Mouse (Mus musculus) G1E (cell line): ENCODE measurements around the gene Tenm2. TPM values are rescaled to one million over a fixed set of nuclear protein-coding genes. Genes with fewer than 3 reads are reported as not detected.

Source experiments
- ATAC-seq: 2 replicates; pipeline ENCODE4 v1.8.0; 2016; ENCODE audit warnings: mild to moderate bottlenecking; ENCODE audit not compliant: insufficient number of reproducible peaks, poor library complexity, low FRiP score, severe bottlenecking; ENCODE audit errors: extremely low read depth
- DNase-seq: peaks from one replicate; pipeline ENCODE4 v3.0.0; 2012; ENCODE audit warnings: low spot score
- H3K27me3 ChIP-seq: 2 replicates; pipeline ENCODE4 v1.6.1; 2012; ENCODE audit warnings: mild to moderate bottlenecking, low read length, inconsistent platforms; ENCODE audit not compliant: insufficient read depth
- H3K36me3 ChIP-seq: replicated peaks from 2 replicates; pipeline ENCODE3; 2012; ENCODE audit warnings: mild to moderate bottlenecking, inconsistent platforms
- H3K4me1 ChIP-seq: 2 replicates; pipeline ENCODE4 v1.6.1; 2012; ENCODE audit warnings: low read depth, low read length, inconsistent platforms, mixed read lengths; ENCODE audit not compliant: insufficient read depth
- H3K4me3 ChIP-seq: 2 replicates; pipeline ENCODE4 v1.5.1; 2012; ENCODE audit warnings: low read depth, mild to moderate bottlenecking, inconsistent platforms, low read length, moderate library complexity, mixed read lengths
- H3K9me3 ChIP-seq: replicated peaks from 2 replicates; pipeline ENCODE4 v1.6.1; 2012; ENCODE audit warnings: inconsistent platforms
- CTCF ChIP-seq: IDR thresholded peaks from 2 replicates; pipeline ENCODE4 v1.5.1; 2012; ENCODE audit warnings: low read depth, low read length, inconsistent platforms, mixed read lengths
- GATA1 ChIP-seq: IDR thresholded peaks from 2 replicates; pipeline ENCODE4 v1.6.1; 2012; ENCODE audit warnings: borderline replicate concordance, low read length, inconsistent platforms, mixed read lengths
- GATA2 ChIP-seq: IDR thresholded peaks from 2 replicates; pipeline ENCODE4 v1.6.1; 2012; ENCODE audit warnings: low read depth, low read length, inconsistent platforms, borderline replicate concordance
- POLR2AphosphoS5 ChIP-seq: IDR thresholded peaks from 2 replicates; pipeline ENCODE4 v1.6.1; 2012; ENCODE audit warnings: low read depth, low read length, inconsistent platforms; ENCODE audit not compliant: insufficient replicate concordance
- TAL1 ChIP-seq: conservative IDR thresholded peaks from 2 replicates; pipeline ENCODE4 v1.6.1; 2012; ENCODE audit warnings: low read depth, low read length, inconsistent platforms, mixed read lengths
- polyA plus RNA-seq: library from polyadenylated mRNA; stranded (reverse); fragments of >175 nt; gene quantifications from 2 replicates; pipeline ENCODE4 v1.2.3, GENCODE M21; 2012
- total RNA-seq, 2 experiments: library from RNA; stranded (forward) in 1 of 2; stranded (reverse) in 1 of 2; fragments of 200-1000 nt in 1 of 2; fragments of >200 nt in 1 of 2; fragmentation: Nextera tagmentation in 1 of 2; gene quantifications; 2 replicates each; pipeline ENCODE4 v1.2.3; 2014 to 2017

The Tenm2 gene
- total and polyA plus RNA-seq, 3 experiments = 0.44 TPM; not detected in 2

- no peak for DNase-seq
- Histone ChIP-seq H3K27me3 (no peaks in the 10 kb centered on the region), H3K4me3 (no peak overlapping the region), H3K4me1 (no peaks in the 10 kb centered on the region), H3K36me3 (no peaks in the 10 kb centered on the region), H3K9me3 (peaks cover 46% of the 10 kb centered on the region)
- no peak for ATAC-seq
- TF ChIP-seq GATA1 (no peak), TAL1 (no peak), CTCF (no peak), POLR2AphosphoS5 (no peak), GATA2 (no peak)
Measured at GRCm38 (mm10) chr11:36072038-36072437, 1163.7 kb downstream of the Tenm2 start.

- Histone ChIP-seq H3K9me3 (peaks cover 55% of the 10 kb centered on the region), H3K36me3 (no peaks in the 10 kb centered on the region), H3K4me1 (no peaks in the 10 kb centered on the region), H3K4me3 (no peak overlapping the region), H3K27me3 (no peaks in the 10 kb centered on the region)
- DNase-seq (no peak), ATAC-seq (no peak)
- no peak for TF ChIP-seq GATA2
Measured at GRCm38 (mm10) chr11:36059325-36059843, 1176.4 kb downstream of the Tenm2 start.

- Histone ChIP-seq H3K9me3 (peaks cover 56% of the 10 kb centered on the region), H3K4me1 (no peaks in the 10 kb centered on the region), H3K4me3 (no peak overlapping the region), H3K27me3 (no peaks in the 10 kb centered on the region), H3K36me3 (no peaks in the 10 kb centered on the region)
- ATAC-seq (no peak), DNase-seq (no peak)
- TF ChIP-seq GATA1 (no peak), GATA2 (no peak), POLR2AphosphoS5 (no peak), CTCF (no peak), TAL1 (no peak)
Measured at GRCm38 (mm10) chr11:36056525-36056924, 1179.2 kb downstream of the Tenm2 start.

GRCm38 (mm10) chr11:36054323-36054722, 1181.4 kb downstream of the Tenm2 start:
- H3K4me1 ChIP-seq = no peaks in the 10 kb centered on the region
- no peaks in the 10 kb centered on the region for H3K27me3 ChIP-seq
- peaks cover 52% of the 10 kb centered on the region for H3K9me3 ChIP-seq
- no peaks in the 10 kb centered on the region for H3K36me3 ChIP-seq
- ATAC-seq (no peak), DNase-seq (no peak)
- no peak for TF ChIP-seq CTCF
- H3K4me3 ChIP-seq = no peak overlapping the region

- ATAC-seq (no peak), DNase-seq (no peak)
- no peak for TF ChIP-seq GATA1
- no peak for TF ChIP-seq CTCF
- no peak for TF ChIP-seq TAL1
- no peak for TF ChIP-seq GATA2
- no peak for TF ChIP-seq POLR2AphosphoS5
- H3K36me3 ChIP-seq = no peaks in the 10 kb centered on the region
- H3K4me3 ChIP-seq = no peak overlapping the region
- H3K27me3 ChIP-seq = no peaks in the 10 kb centered on the region
- H3K9me3 ChIP-seq = peaks cover 53% of the 10 kb centered on the region
- H3K4me1 ChIP-seq = no peaks in the 10 kb centered on the region
Measured at GRCm38 (mm10) chr11:36053457-36053856, 1182.3 kb downstream of the Tenm2 start.

- Histone ChIP-seq H3K9me3 (peaks cover 55% of the 10 kb centered on the region), H3K4me3 (no peak overlapping the region), H3K4me1 (no peaks in the 10 kb centered on the region), H3K36me3 (no peaks in the 10 kb centered on the region), H3K27me3 (no peaks in the 10 kb centered on the region)
- no peak for ATAC-seq
- DNase-seq = no peak
- TF ChIP-seq CTCF = no peak
- no peak for TF ChIP-seq GATA2
- TF ChIP-seq GATA1 = no peak
Measured at GRCm38 (mm10) chr11:36052598-36052997, 1183.2 kb downstream of the Tenm2 start.

- no peaks in the 10 kb centered on the region for H3K36me3 ChIP-seq
- TF ChIP-seq GATA1 (no peak), TAL1 (no peak), GATA2 (no peak), POLR2AphosphoS5 (no peak), CTCF (no peak)
- H3K4me1 ChIP-seq = no peaks in the 10 kb centered on the region
- H3K27me3 ChIP-seq = no peaks in the 10 kb centered on the region
- H3K4me3 ChIP-seq = no peak overlapping the region
- no peak for DNase-seq
- peaks cover 59% of the 10 kb centered on the region for H3K9me3 ChIP-seq
- ATAC-seq = no peak
Measured at GRCm38 (mm10) chr11:36052091-36052490, 1183.7 kb downstream of the Tenm2 start.
